8 mouse cellular contexts compared by ENCODE assay signal in the genomic region with DNA sequence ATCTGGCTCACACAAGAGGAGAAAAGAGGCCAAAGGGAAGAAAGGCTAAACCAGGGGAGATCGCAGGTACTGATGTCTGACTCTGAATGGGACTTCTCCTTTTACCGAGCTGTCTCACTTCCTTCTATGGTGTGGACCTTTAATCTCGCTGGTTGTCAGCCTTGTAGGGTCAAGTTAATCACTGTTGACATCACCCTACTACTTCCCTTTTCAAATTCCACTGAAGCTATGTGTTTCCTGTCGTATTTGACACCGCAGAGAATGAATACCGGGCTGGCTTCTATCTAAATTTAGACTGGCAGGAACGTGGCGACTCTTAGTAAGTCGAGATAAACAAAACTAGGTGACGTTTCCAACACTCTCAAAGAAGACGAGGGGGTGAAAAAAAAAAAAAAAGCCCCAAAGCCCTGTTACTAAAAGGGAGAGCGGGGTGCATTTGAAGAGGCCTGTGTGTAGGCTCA. TPM values are rescaled to one million over a fixed set of nuclear protein-coding genes. Genes with fewer than 3 reads are reported as not detected.
DNase-seq lines count a peak whose midpoint lies in the region; ATAC-seq lines count a peak whose summit lies in the region.

No protein-coding gene starts in this region.

- peak; percentile 61 for DNase-seq in adrenal gland, adult 2 months
- no peak for DNase-seq in adrenal gland, postnatal 4 days (ENCODE audit: low spot score in 2 of 2)
- peak; percentile 97 for DNase-seq in MEL-GATA-1-ER (ENCODE audit: extremely low read depth, low read depth)
- peak; percentile 64 for DNase-seq in embryonic facial prominence, embryonic 11.5 days (ENCODE audit: low spot score)
- peak; percentile 89 for DNase-seq in heart, adult 8-10 months (ENCODE audit: low spot score)
- peak; percentile 86 for DNase-seq in kidney, adult 9 months

- H3K27me3 ChIP-seq in embryonic facial prominence, embryonic 11.5 days (ENCODE audit: control insufficient read depth, insufficient read depth, low read length), result no peaks in the 10 kb centered on the region
- H3K27me3 ChIP-seq in liver, embryonic 12.5 days (replicated peaks), result no peaks in the 10 kb centered on the region
- no peaks in the 10 kb centered on the region for H3K27me3 ChIP-seq in neural tube, embryonic 13.5 days

- ATAC-seq in embryonic facial prominence, embryonic 11.5 days (replicated peaks; ENCODE audit: insufficient number of reproducible peaks, low FRiP score, low TSS enrichment, low read depth), result no peak
- ATAC-seq in liver, embryonic 12.5 days, result no peak; the same call in 1 of the 2 replicates
- no peak for ATAC-seq in neural tube, embryonic 13.5 days (ENCODE audit: low read depth)

- H3K36me3 ChIP-seq in embryonic facial prominence, embryonic 11.5 days (replicated peaks; ENCODE audit: control insufficient read depth, insufficient read depth, low read depth, low read length), result no peaks in the 10 kb centered on the region
- no peaks in the 10 kb centered on the region for H3K36me3 ChIP-seq in liver, embryonic 12.5 days
- no peaks in the 10 kb centered on the region for H3K36me3 ChIP-seq in neural tube, embryonic 13.5 days

- no peaks in the 10 kb centered on the region for H3K9me3 ChIP-seq in embryonic facial prominence, embryonic 11.5 days (replicated peaks; ENCODE audit: control insufficient read depth, low read length)
- H3K9me3 ChIP-seq in liver, embryonic 12.5 days (replicated peaks), result no peaks in the 10 kb centered on the region
- no peaks in the 10 kb centered on the region for H3K9me3 ChIP-seq in neural tube, embryonic 13.5 days

- peak overlapping the region; percentile 98 for H3K4me3 ChIP-seq in embryonic facial prominence, embryonic 11.5 days (ENCODE audit: low read depth, low read length)
- peak overlapping the region; percentile 99 for H3K4me3 ChIP-seq in liver, embryonic 12.5 days
- H3K4me3 ChIP-seq in neural tube, embryonic 13.5 days, result peak overlapping the region; percentile 97

- 0% methylated on average over 12 of the region's 12 CpGs for WGBS in embryonic facial prominence, embryonic 11.5 days
- under 1% methylated on average over 12 of the region's 12 CpGs for WGBS in liver, embryonic 12.5 days (ENCODE audit: insufficient replicate concordance)
- WGBS in neural tube, embryonic 13.5 days, result under 1% methylated on average over 12 of the region's 12 CpGs

- peak overlapping the region; percentile 96 for H3K27ac ChIP-seq in embryonic facial prominence, embryonic 11.5 days (replicated peaks; ENCODE audit: low read depth, low read length)
- H3K27ac ChIP-seq in liver, embryonic 12.5 days, result peak overlapping the region; percentile 94
- H3K27ac ChIP-seq in neural tube, embryonic 13.5 days (replicated peaks), result peak overlapping the region; percentile 96

- no peaks in the 10 kb centered on the region for H3K4me1 ChIP-seq in embryonic facial prominence, embryonic 11.5 days (ENCODE audit: control insufficient read depth, insufficient read depth, low read length)
- H3K4me1 ChIP-seq in liver, embryonic 12.5 days, result peaks cover 36% of the 10 kb centered on the region
- H3K4me1 ChIP-seq in neural tube, embryonic 13.5 days (replicated peaks), result peaks cover 26% of the 10 kb centered on the region

- H3K4me2 ChIP-seq in embryonic facial prominence, embryonic 11.5 days (ENCODE audit: low read depth, low read length), result peak overlapping the region; percentile 65
- peak overlapping the region; percentile 80 for H3K4me2 ChIP-seq in liver, embryonic 12.5 days
- peak overlapping the region; percentile 61 for H3K4me2 ChIP-seq in neural tube, embryonic 13.5 days

- H3K9ac ChIP-seq in embryonic facial prominence, embryonic 11.5 days (replicated peaks; ENCODE audit: low read length), result peak overlapping the region; percentile 96
- H3K9ac ChIP-seq in liver, embryonic 12.5 days, result peak overlapping the region; percentile 99
- peak overlapping the region; percentile 97 for H3K9ac ChIP-seq in neural tube, embryonic 13.5 days

RNA-seq across cellular contexts. Expression of a gene that starts 0.7 kb away (rescaled TPM):
- 100 to 1,000 TPM; 153 to 160 TPM for total RNA-seq in adrenal gland, adult 2 months (2021)
- polyA plus RNA-seq in adrenal gland, adult 2 months (2012; rRNA removed), result 51.4 and 53.3 TPM in 2 replicates
- 100 to 1,000 TPM; 198 to 211 TPM for total RNA-seq in adrenal gland, postnatal 4 days (2021)
- 31.6 and 32.1 TPM in 2 replicates for polyA plus RNA-seq in embryonic facial prominence, embryonic 11.5 days (2014; fragmentation: Nextera tagmentation; extraction: Ambion mirVana)
- 100 to 1,000 TPM in 2 of 4 experiments, 10 to 100 TPM in 2; 88.7 to 106 (median 101) TPM for total RNA-seq in heart, adult 8-10 months (2022)
- polyA plus RNA-seq in liver, embryonic 12.5 days (2016; fragmentation: Nextera tagmentation; extraction: Ambion mirVana), result 71.1 and 73.2 TPM in 2 replicates
- polyA plus RNA-seq in neural tube, embryonic 13.5 days (2015; fragmentation: Nextera tagmentation; extraction: Ambion mirVana), result 39.0 and 39.5 TPM in 2 replicates

Comparison
In these comparisons a context has a peak if more than half of its experiments do, and no peak if none do; other contexts are left out.
1. DNase-seq: peak in adrenal gland, adult 2 months (single experiment), MEL-GATA-1-ER (single experiment), embryonic facial prominence, embryonic 11.5 days (single experiment), heart, adult 8-10 months (single experiment) and kidney, adult 9 months (single experiment); none in adrenal gland, postnatal 4 days (0 of 2).
2. Peak in every context shown above with its lines, with median percentiles within 50 percentile points of each other: H3K27ac ChIP-seq, H3K4me2 ChIP-seq, H3K4me3 ChIP-seq and H3K9ac ChIP-seq.